Mouse (Mus musculus): ENCODE measurements around the gene Myoz2. TPM values are rescaled to one million over a fixed set of nuclear protein-coding genes. Genes with fewer than 3 reads are reported as not detected.

Gene Myoz2
- polyA plus RNA-seq, 2 experiments = not detected

GRCm38 (mm10) chr3:123018792-123019191 is 16.0 kb downstream of the Myoz2 start:
- H3K9ac ChIP-seq (replicated peaks) = no peak overlapping the region
- no peaks in the 10 kb centered on the region for H3K36me3 ChIP-seq (replicated peaks; ENCODE audit: control insufficient read depth, insufficient read depth, low read depth)
- no peaks in the 10 kb centered on the region for H3K9me3 ChIP-seq (ENCODE audit: control insufficient read depth, low read length)
- no peaks in the 10 kb centered on the region for H3K4me1 ChIP-seq (replicated peaks; ENCODE audit: control insufficient read depth in 2 of 2, insufficient read depth in 2 of 2, low read length in 1 of 2)
- ATAC-seq (ENCODE audit: insufficient read depth) (no peak), DNase-seq (ENCODE audit: low read depth in 3 of 3, low spot score in 3 of 3) (no peak)
- TF ChIP-seq CTCF (IDR thresholded peaks at IDR 0.05; ENCODE audit: low read depth) = no peak
- TF ChIP-seq EP300 (IDR thresholded peaks at IDR 0.05; ENCODE audit: low read depth) = no peak
- no peak overlapping the region for H3K4me3 ChIP-seq (ENCODE audit: insufficient read depth in 1 of 2, low read depth in 2 of 2, low read length in 2 of 2)
- no peaks in the 10 kb centered on the region for H3K27me3 ChIP-seq (ENCODE audit: control insufficient read depth, insufficient read depth, low read length)
- H3K27ac ChIP-seq = no peak overlapping the region
- H3K4me2 ChIP-seq (ENCODE audit: low read depth) = no peak overlapping the region
- WGBS (ENCODE audit: insufficient replicate concordance) = 61% methylated on average over 2 of the region's 2 CpGs

GRCm38 (mm10) chr3:123013476-123013875 is 21.3 kb downstream of the Myoz2 start:
- H3K4me2 ChIP-seq (ENCODE audit: low read depth) = no peak overlapping the region

GRCm38 (mm10) chr3:123009417-123009816 is 25.4 kb downstream of the Myoz2 start:
- WGBS (ENCODE audit: insufficient replicate concordance) = 32% methylated on average over 6 of the region's 6 CpGs
- H3K27me3 ChIP-seq (ENCODE audit: control insufficient read depth, insufficient read depth, low read length) = no peaks in the 10 kb centered on the region
- DNase-seq (ENCODE audit: low read depth in 3 of 3, low spot score in 3 of 3) = no peak

More at GRCm38 (mm10) chr3:123013476-123013875, 21.3 kb downstream of the Myoz2 start:
- DNase-seq (ENCODE audit: low read depth in 3 of 3, low spot score in 3 of 3) = no peak
- Histone ChIP-seq H3K9me3 (ENCODE audit: control insufficient read depth, low read length) (no peaks in the 10 kb centered on the region), H3K9ac (replicated peaks) (no peak overlapping the region), H3K4me3 (ENCODE audit: insufficient read depth in 1 of 2, low read depth in 2 of 2, low read length in 2 of 2) (no peak overlapping the region), H3K4me1 (replicated peaks; ENCODE audit: control insufficient read depth in 2 of 2, insufficient read depth in 2 of 2, low read length in 1 of 2) (no peaks in the 10 kb centered on the region), H3K27me3 (ENCODE audit: control insufficient read depth, insufficient read depth, low read length) (no peaks in the 10 kb centered on the region), H3K36me3 (replicated peaks; ENCODE audit: control insufficient read depth, insufficient read depth, low read depth) (no peaks in the 10 kb centered on the region), H3K27ac (no peak overlapping the region)
- TF ChIP-seq CTCF (IDR thresholded peaks at IDR 0.05; ENCODE audit: low read depth) (no peak), EP300 (IDR thresholded peaks at IDR 0.05; ENCODE audit: low read depth) (no peak)
- ATAC-seq (ENCODE audit: insufficient read depth) = no peak
- 80% methylated on average over 14 of the region's 14 CpGs for WGBS (ENCODE audit: insufficient replicate concordance)

DNA sequence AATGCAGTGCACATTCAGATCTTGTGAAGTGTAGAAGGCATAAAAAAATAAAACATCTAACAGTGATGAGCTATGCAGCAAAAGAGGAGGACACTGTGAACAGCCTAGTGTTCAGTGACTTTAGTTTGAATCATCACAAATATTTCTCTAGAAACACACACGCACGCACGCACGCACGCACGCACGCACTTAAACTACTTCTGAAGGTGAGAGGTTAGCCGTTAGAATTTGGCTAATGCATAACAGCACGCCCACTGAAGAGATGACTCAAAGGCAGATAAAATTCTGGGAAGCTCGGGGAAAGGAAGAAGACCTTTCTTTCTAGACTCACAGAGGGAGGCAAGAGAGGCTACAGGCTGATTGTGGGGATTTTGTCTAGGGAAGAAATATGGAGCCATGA is 27.4 kb downstream of the Myoz2 start:
- DNase-seq (ENCODE audit: low read depth in 3 of 3, low spot score in 3 of 3) (no peak), ATAC-seq (ENCODE audit: insufficient read depth) (no peak)
- TF ChIP-seq EP300 (IDR thresholded peaks at IDR 0.05; ENCODE audit: low read depth) = no peak
- TF ChIP-seq CTCF (IDR thresholded peaks at IDR 0.05; ENCODE audit: low read depth) = no peak
- Histone ChIP-seq H3K9me3 (ENCODE audit: control insufficient read depth, low read length) (no peaks in the 10 kb centered on the region), H3K27ac (no peak overlapping the region), H3K9ac (replicated peaks) (no peak overlapping the region), H3K4me1 (replicated peaks; ENCODE audit: control insufficient read depth in 2 of 2, insufficient read depth in 2 of 2, low read length in 1 of 2) (no peaks in the 10 kb centered on the region), H3K27me3 (ENCODE audit: control insufficient read depth, insufficient read depth, low read length) (no peaks in the 10 kb centered on the region), H3K4me2 (ENCODE audit: low read depth) (no peak overlapping the region), H3K36me3 (replicated peaks; ENCODE audit: control insufficient read depth, insufficient read depth, low read depth) (no peaks in the 10 kb centered on the region), H3K4me3 (ENCODE audit: insufficient read depth in 1 of 2, low read depth in 2 of 2, low read length in 2 of 2) (no peak overlapping the region)
- 70% methylated on average over 10 of the region's 10 CpGs for WGBS (ENCODE audit: insufficient replicate concordance)

More at GRCm38 (mm10) chr3:123009417-123009816, 25.4 kb downstream of the Myoz2 start:
- no peaks in the 10 kb centered on the region for H3K9me3 ChIP-seq (ENCODE audit: control insufficient read depth, low read length)
- no peaks in the 10 kb centered on the region for H3K36me3 ChIP-seq (replicated peaks; ENCODE audit: control insufficient read depth, insufficient read depth, low read depth)
- TF ChIP-seq EP300 (IDR thresholded peaks at IDR 0.05; ENCODE audit: low read depth) (no peak), CTCF (IDR thresholded peaks at IDR 0.05; ENCODE audit: low read depth) (no peak)
- H3K4me2 ChIP-seq (ENCODE audit: low read depth) = no peak overlapping the region
- no peak overlapping the region for H3K4me3 ChIP-seq (ENCODE audit: insufficient read depth in 1 of 2, low read depth in 2 of 2, low read length in 2 of 2)
- H3K9ac ChIP-seq (replicated peaks) = no peak overlapping the region
- ATAC-seq (ENCODE audit: insufficient read depth) = no peak
- no peaks in the 10 kb centered on the region for H3K4me1 ChIP-seq (replicated peaks; ENCODE audit: control insufficient read depth in 2 of 2, insufficient read depth in 2 of 2, low read length in 1 of 2)
- no peak overlapping the region for H3K27ac ChIP-seq

DNA sequence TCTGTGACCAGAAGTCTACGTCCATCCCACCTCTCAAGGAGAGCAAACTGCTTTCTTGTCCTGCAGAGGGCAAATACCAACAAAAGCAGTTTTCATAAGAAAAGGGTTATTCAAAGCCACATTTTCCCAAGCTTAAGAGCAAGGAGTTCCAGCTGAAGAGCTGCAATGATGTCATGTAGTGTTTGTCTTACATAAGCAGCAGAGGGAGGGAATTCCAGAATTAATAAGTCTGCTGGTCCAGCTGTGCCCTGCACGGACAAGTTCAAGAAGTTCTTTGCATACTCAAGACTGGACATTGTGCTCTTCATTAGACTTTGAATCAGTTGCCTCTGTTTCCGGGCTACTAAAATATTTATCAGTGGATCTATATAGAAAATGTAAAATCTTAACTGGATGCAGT is 33.8 kb downstream of the Myoz2 start:
- WGBS (ENCODE audit: insufficient replicate concordance) = 48% methylated on average over 3 of the region's 3 CpGs

More for the DNA sequence above, 33.8 kb downstream of the Myoz2 start:
- H3K36me3 ChIP-seq (replicated peaks; ENCODE audit: control insufficient read depth, insufficient read depth, low read depth) = no peaks in the 10 kb centered on the region
- H3K27ac ChIP-seq = no peak overlapping the region
- H3K4me1 ChIP-seq (replicated peaks; ENCODE audit: control insufficient read depth in 2 of 2, insufficient read depth in 2 of 2, low read length in 1 of 2) = no peaks in the 10 kb centered on the region
- H3K27me3 ChIP-seq (ENCODE audit: control insufficient read depth, insufficient read depth, low read length) = no peaks in the 10 kb centered on the region
- no peak overlapping the region for H3K9ac ChIP-seq (replicated peaks)
- no peak for DNase-seq (ENCODE audit: low read depth in 3 of 3, low spot score in 3 of 3)
- no peak overlapping the region for H3K4me2 ChIP-seq (ENCODE audit: low read depth)
- ATAC-seq (ENCODE audit: insufficient read depth) = no peak
- TF ChIP-seq EP300 (IDR thresholded peaks at IDR 0.05; ENCODE audit: low read depth) = no peak
- TF ChIP-seq CTCF (IDR thresholded peaks at IDR 0.05; ENCODE audit: low read depth) = no peak
- no peaks in the 10 kb centered on the region for H3K9me3 ChIP-seq (ENCODE audit: control insufficient read depth, low read length)
- H3K4me3 ChIP-seq (ENCODE audit: insufficient read depth in 1 of 2, low read depth in 2 of 2, low read length in 2 of 2) = no peak overlapping the region

Measured in liver, embryonic 14.5 days (tissue).